Mouse (Mus musculus) CH12.LX (cell line): ENCODE measurements around the gene Pelo. TPM values are rescaled to one million over a fixed set of nuclear protein-coding genes. Genes with fewer than 3 reads are reported as not detected.

ENCODE experiments used
- DNase-seq: peaks from one replicate; pipeline ENCODE4 v3.0.0-alpha.2; 2013; ENCODE audit errors: extremely low read depth
- H3K27ac ChIP-seq: 2 replicates; pipeline ENCODE4 v1.5.1; 2012; ENCODE audit warnings: low read depth, mild to moderate bottlenecking, control low read depth, moderate library complexity; ENCODE audit not compliant: insufficient read depth
- H3K27me3 ChIP-seq: replicated peaks from 2 replicates; pipeline ENCODE3; 2012; ENCODE audit warnings: inconsistent platforms
- H3K36me3 ChIP-seq, 2 experiments: replicated peaks in 1 of 2; 2 replicates each; pipeline versions ENCODE3 to v1.6.1; 2012; ENCODE audit warnings: inconsistent platforms in 1 of 2, low read length in 1 of 2, mild to moderate bottlenecking in 1 of 2, mixed read lengths in 1 of 2, moderate library complexity in 1 of 2; ENCODE audit not compliant: control insufficient read depth in 1 of 2, insufficient read depth in 1 of 2
- H3K4me1 ChIP-seq, 2 experiments: 2 replicates each; pipeline ENCODE4 v1.6.1; 2012; ENCODE audit warnings: inconsistent platforms in 1 of 2, moderate library complexity in 1 of 2; ENCODE audit not compliant: insufficient read depth in 2 of 2, control insufficient read depth in 1 of 2
- H3K4me2 ChIP-seq: 2 replicates; pipeline ENCODE4 v1.6.1; 2012; ENCODE audit warnings: low read depth, mild to moderate bottlenecking, control low read depth; ENCODE audit not compliant: poor library complexity, insufficient read depth, severe bottlenecking
- H3K4me3 ChIP-seq, 3 experiments: fragments of 150-350 bp in 1 of 3; sonication (generic) in 1 of 3; replicated peaks in 1 of 3; 2 replicates each; pipeline versions ENCODE3 to v1.5.1; 2011 to 2012; ENCODE audit warnings: low read depth in 2 of 3, low read length in 2 of 3, mild to moderate bottlenecking in 2 of 3, moderate library complexity in 2 of 3, control low read depth in 1 of 3, improper control_type of control experiment in 1 of 3, inconsistent platforms in 1 of 3, mixed read lengths in 1 of 3; ENCODE audit not compliant: poor library complexity in 1 of 3
- H3K79me2 ChIP-seq: replicated peaks from 2 replicates; pipeline ENCODE4 v1.6.1; 2012; ENCODE audit warnings: mild to moderate bottlenecking, moderate library complexity; ENCODE audit not compliant: control insufficient read depth, poor library complexity, insufficient read depth, severe bottlenecking; ENCODE audit errors: extremely low read depth
- H3K9ac ChIP-seq: 2 replicates; pipeline ENCODE4 v1.6.1; 2012; ENCODE audit warnings: low read depth, mild to moderate bottlenecking, control low read depth, moderate library complexity; ENCODE audit not compliant: insufficient read depth
- H3K9me3 ChIP-seq: replicated peaks from 2 replicates; pipeline ENCODE3; 2012; ENCODE audit warnings: low read length, inconsistent platforms, mixed read lengths
- CHD2 ChIP-seq: IDR thresholded peaks from 2 replicates; pipeline ENCODE4 v1.6.1; 2011; ENCODE audit warnings: low read length, improper control_type of control experiment
- CTCF ChIP-seq, 2 experiments: IDR thresholded peaks in 1 of 2; conservative IDR thresholded peaks in 1 of 2; 2 replicates each; pipeline ENCODE4 v1.5.1; 2011 to 2012; ENCODE audit warnings: low read depth in 2 of 2, low read length in 2 of 2, improper control_type of control experiment in 1 of 2, inconsistent platforms in 1 of 2, mild to moderate bottlenecking in 1 of 2, moderate library complexity in 1 of 2
- E2F4 ChIP-seq: IDR thresholded peaks from 2 replicates; pipeline ENCODE4 v1.6.1; 2011; ENCODE audit warnings: low read depth, low read length, improper control_type of control experiment; ENCODE audit not compliant: insufficient replicate concordance
- ELF1 ChIP-seq: IDR thresholded peaks from 2 replicates; pipeline ENCODE4 v1.6.1; 2014; ENCODE audit warnings: low read depth, mild to moderate bottlenecking, inconsistent platforms, low read length, improper control_type of control experiment
- EP300 ChIP-seq: IDR thresholded peaks from 2 replicates; pipeline ENCODE4 v1.6.1; 2011; ENCODE audit warnings: low read length, improper control_type of control experiment
- ETS1 ChIP-seq: conservative IDR thresholded peaks from 2 replicates; pipeline ENCODE4 v1.6.1; 2012; ENCODE audit warnings: low read depth, mild to moderate bottlenecking, inconsistent platforms, low read length, improper control_type of control experiment, moderate library complexity
- GABPA ChIP-seq: IDR thresholded peaks from 2 replicates; pipeline ENCODE4 v1.6.1; 2012; ENCODE audit warnings: low read depth, low read length, improper control_type of control experiment, inconsistent platforms; ENCODE audit not compliant: insufficient replicate concordance
- HCFC1 ChIP-seq: IDR thresholded peaks from 2 replicates; pipeline ENCODE4 v1.6.1; 2012; ENCODE audit warnings: low read depth, mild to moderate bottlenecking, inconsistent platforms, low read length, improper control_type of control experiment
- JUN ChIP-seq: IDR thresholded peaks from 2 replicates; pipeline ENCODE4 v1.6.1; 2011; ENCODE audit warnings: low read depth, mild to moderate bottlenecking, low read length, improper control_type of control experiment, moderate library complexity; ENCODE audit not compliant: insufficient read depth
- MAFK ChIP-seq: IDR thresholded peaks from 2 replicates; pipeline ENCODE4 v1.6.1; 2011; ENCODE audit warnings: low read length, improper control_type of control experiment; ENCODE audit not compliant: insufficient replicate concordance
- MAZ ChIP-seq: IDR thresholded peaks from 2 replicates; pipeline ENCODE4 v1.6.1; 2012; ENCODE audit warnings: low read depth, mild to moderate bottlenecking, inconsistent platforms, low read length, improper control_type of control experiment, moderate library complexity
- PAX5 ChIP-seq: IDR thresholded peaks from 2 replicates; pipeline ENCODE4 v1.6.1; 2012; ENCODE audit warnings: low read length, inconsistent platforms, mixed read lengths
- RCOR1 ChIP-seq: conservative IDR thresholded peaks from 2 replicates; pipeline ENCODE4 v1.6.1; 2012; ENCODE audit warnings: low read depth, mild to moderate bottlenecking, inconsistent platforms, low read length, improper control_type of control experiment
- SMC3 ChIP-seq: IDR thresholded peaks from 2 replicates; pipeline ENCODE4 v1.6.1; 2011; ENCODE audit warnings: low read depth, low read length, improper control_type of control experiment
- TBP ChIP-seq: conservative IDR thresholded peaks from 2 replicates; pipeline ENCODE4 v1.6.1; 2011; ENCODE audit warnings: low read depth, low read length, improper control_type of control experiment
- USF1 ChIP-seq: IDR thresholded peaks from 2 replicates; pipeline ENCODE4 v1.6.1; 2014; ENCODE audit warnings: low read depth, mild to moderate bottlenecking, inconsistent platforms, low read length, improper control_type of control experiment
- USF2 ChIP-seq: conservative IDR thresholded peaks from 2 replicates; pipeline ENCODE4 v1.6.1; 2011; ENCODE audit warnings: low read depth, low read length, improper control_type of control experiment
- ZC3H11A ChIP-seq: IDR thresholded peaks from 2 replicates; pipeline ENCODE4 v1.6.1; 2012; ENCODE audit warnings: low read depth, mild to moderate bottlenecking, inconsistent platforms, low read length, improper control_type of control experiment
- ZKSCAN1 ChIP-seq: IDR thresholded peaks from 2 replicates; pipeline ENCODE4 v1.6.1; 2012; ENCODE audit warnings: low read depth, inconsistent platforms, low read length, improper control_type of control experiment, borderline replicate concordance
- ZNF384 ChIP-seq: IDR thresholded peaks from 2 replicates; pipeline ENCODE4 v1.6.1; 2012; ENCODE audit warnings: low read depth, low read length, improper control_type of control experiment, inconsistent platforms
- dilution Hi-C: fragments of 300-500 bp; cut with MboI; formaldehyde crosslinking; loops from 2 replicates; pipeline ENCODE4 v1.14.3; 2020; ENCODE audit warnings: low sequenced_read_pairs; ENCODE audit not compliant: extremely low pct_unique_long_range_greater_than_20kb, extremely low pct_ligation_motif_present
- in situ Hi-C: fragments of 300-500 bp; cut with MboI; formaldehyde crosslinking; loops from 3 replicates; pipeline ENCODE4 v1.14.3; 2019; ENCODE audit warnings: low sequenced_read_pairs, low pct_ligation_motif_present, low pct_unique_long_range_greater_than_20kb, mixed read lengths
- polyA plus RNA-seq: library from polyadenylated mRNA; unstranded; fragments of >175 nt; gene quantifications from 2 replicates; pipeline ENCODE4 v1.2.1, GENCODE M21; 2012; ENCODE audit warnings: low read depth; ENCODE audit not compliant: insufficient read length
- total RNA-seq, 2 experiments: library from RNA; depleted of rRNA; stranded (reverse); fragments of 300-350 nt in 1 of 2; fragments of >200 nt in 1 of 2; gene quantifications; 2 replicates each; pipeline ENCODE4 v1.2.3; 2012 to 2014

The Pelo gene
- total and polyA plus RNA-seq, 3 experiments = 18.9 to 46.0 (median 29.7) TPM

GRCm38 (mm10) chr13:115098227-115098626 is 8.2 kb upstream of the Pelo start:
- peaks cover 3 to 10% of the 10 kb centered on the region in 2 experiments; a peak in 3 of 4 replicates for H3K4me1 ChIP-seq
- dilution Hi-C loops = no loop called here
- H3K9me3 ChIP-seq = no peaks in the 10 kb centered on the region
- no peak overlapping the region for H3K4me3 ChIP-seq
- in situ Hi-C loops = no loop called here
- DNase-seq = no peak
- H3K79me2 ChIP-seq = no peaks in the 10 kb centered on the region
- H3K27me3 ChIP-seq = no peaks in the 10 kb centered on the region
- no peaks in the 10 kb centered on the region for H3K36me3 ChIP-seq
- TF ChIP-seq ETS1 (no peak), PAX5 (no peak), CTCF (conservative IDR thresholded peaks at IDR 0.05 in 1 of 2, IDR thresholded peaks at IDR 0.05 in 1 of 2; ENCODE audit: low read depth in 2 of 2, low read length in 2 of 2) (no peak), CHD2 (no peak), ZC3H11A (no peak), USF2 (no peak), TBP (no peak), JUN (no peak), GABPA (no peak), EP300 (no peak), MAFK (no peak), RCOR1 (no peak), E2F4 (no peak), ZKSCAN1 (no peak), ELF1 (no peak), SMC3 (no peak)
- H3K27ac ChIP-seq = no peak overlapping the region
- H3K9ac ChIP-seq = no peak overlapping the region
- no peak overlapping the region for H3K4me2 ChIP-seq

DNA sequence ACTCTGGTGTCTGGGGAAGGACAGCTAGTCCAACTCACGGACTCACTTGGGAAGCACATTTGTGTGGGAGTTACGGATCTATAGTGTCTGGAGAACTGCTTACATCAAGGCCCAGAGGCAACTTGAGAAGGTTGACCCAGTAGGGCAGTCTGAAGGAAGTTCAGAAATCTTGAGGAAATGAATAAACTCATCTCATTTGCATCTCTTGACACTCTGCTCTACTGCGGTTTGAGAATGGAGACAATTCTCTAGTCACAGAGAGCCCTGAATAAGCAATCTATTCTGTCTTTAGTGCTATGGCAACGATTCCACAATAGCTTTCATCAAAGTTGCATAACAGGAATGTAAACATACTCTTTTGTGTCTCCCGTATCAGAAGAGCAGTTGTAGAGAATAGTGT is 7.0 kb upstream of the Pelo start:
- no peaks in the 10 kb centered on the region for H3K79me2 ChIP-seq
- TF ChIP-seq ZC3H11A (no peak), MAZ (no peak), RCOR1 (no peak), USF1 (no peak), HCFC1 (no peak), ZKSCAN1 (no peak), ELF1 (no peak), ZNF384 (no peak)
- H3K27ac ChIP-seq = no peak overlapping the region
- no peak overlapping the region for H3K9ac ChIP-seq
- dilution Hi-C loops = no loop called here
- no peak overlapping the region for H3K4me3 ChIP-seq
- in situ Hi-C loops = no loop called here
- H3K4me2 ChIP-seq = no peak overlapping the region
- no peaks in the 10 kb centered on the region for H3K27me3 ChIP-seq
- no peak for DNase-seq
- peaks cover 3 to 10% of the 10 kb centered on the region in 2 experiments; a peak in 3 of 4 replicates for H3K4me1 ChIP-seq
- H3K9me3 ChIP-seq = no peaks in the 10 kb centered on the region
- H3K36me3 ChIP-seq = no peaks in the 10 kb centered on the region
